Mouse (Mus musculus) heart, adult 2 months (tissue): Measurements from ENCODE around the gene Slc39a13. TPM values are rescaled to one million over a fixed set of nuclear protein-coding genes. Genes with fewer than 3 reads are reported as not detected.

Experiments used
- DNase-seq, 2 experiments: peaks; one replicate each; pipeline ENCODE4 v3.0.0; 2021
- H3K27ac ChIP-seq: fragments of 200-600 bp; 2 replicates; pipeline ENCODE4 v1.8.1; 2022
- H3K27me3 ChIP-seq: fragments of 200-500 bp; 2 replicates; pipeline ENCODE4 v1.6.1; 2012; ENCODE audit warnings: mild to moderate bottlenecking, low read length, inconsistent platforms, mixed read lengths; ENCODE audit not compliant: control insufficient read depth, insufficient read depth
- H3K36me3 ChIP-seq: fragments of 200-500 bp; 2 replicates; pipeline ENCODE4 v1.6.1; 2012; ENCODE audit warnings: low read length, inconsistent platforms; ENCODE audit not compliant: control insufficient read depth, insufficient read depth
- H3K4me1 ChIP-seq: fragments of 200-500 bp; 2 replicates; pipeline ENCODE4 v1.6.1; 2011; ENCODE audit warnings: low read length; ENCODE audit not compliant: control insufficient read depth, insufficient read depth
- H3K4me3 ChIP-seq: fragments of 200-600 bp; 2 replicates; pipeline ENCODE4 v1.8.1; 2022
- H3K79me2 ChIP-seq: fragments of 200-500 bp; replicated peaks from 2 replicates; pipeline ENCODE4 v1.6.1; 2012; ENCODE audit warnings: mild to moderate bottlenecking, inconsistent platforms, low read length, moderate library complexity, mixed read lengths; ENCODE audit not compliant: control insufficient read depth, insufficient read depth
- H3K9ac ChIP-seq: fragments of 200-500 bp; 2 replicates; pipeline ENCODE4 v1.6.1; 2012; ENCODE audit warnings: low read depth, mild to moderate bottlenecking, control low read depth, inconsistent platforms, low read length, mixed read lengths
- CTCF ChIP-seq: fragments of 200-600 bp; IDR thresholded peaks from 2 replicates; pipeline ENCODE4 v1.8.1; 2022; ENCODE audit warnings: antibody characterized with exemption, mild to moderate bottlenecking, moderate library complexity
- EP300 ChIP-seq: fragments of 200-500 bp; IDR thresholded peaks from 2 replicates; pipeline ENCODE4 v1.6.1; 2011; ENCODE audit warnings: low read depth, low read length, control low read depth; ENCODE audit not compliant: insufficient read depth
- POLR2A ChIP-seq: fragments of 200-500 bp; IDR thresholded peaks from 2 replicates; pipeline ENCODE4 v1.6.1; 2011; ENCODE audit warnings: mild to moderate bottlenecking, low read depth, low read length, control low read depth; ENCODE audit not compliant: insufficient read depth
- WGBS: fragments of 180-500 bp; shearing (Covaris S2); methylation state at CpG from one replicate; pipeline ENCODE4 v1.1.7; 2018; 5-methylcytosine and 5-hydroxymethylcytosine counted together
- intact Hi-C: fragments of 180-260 bp; cut with DNase I; formaldehyde crosslinking; loops from one replicate; pipeline ENCODE4 v1.15.1; 2025
- polyA plus RNA-seq: library from polyadenylated mRNA; depleted of rRNA; stranded (reverse); fragments of >200 nt; gene quantifications from 2 replicates; pipeline ENCODE4 v1.2.3, GENCODE M21; 2012
- total RNA-seq, 2 experiments: library from RNA; stranded (reverse); gene quantifications; 2 replicates each; pipeline ENCODE4 v1.2.3; 2021

Gene Slc39a13
- total and polyA plus RNA-seq, 3 experiments = 21.1 to 57.3 (median 22.3) TPM

DNA sequence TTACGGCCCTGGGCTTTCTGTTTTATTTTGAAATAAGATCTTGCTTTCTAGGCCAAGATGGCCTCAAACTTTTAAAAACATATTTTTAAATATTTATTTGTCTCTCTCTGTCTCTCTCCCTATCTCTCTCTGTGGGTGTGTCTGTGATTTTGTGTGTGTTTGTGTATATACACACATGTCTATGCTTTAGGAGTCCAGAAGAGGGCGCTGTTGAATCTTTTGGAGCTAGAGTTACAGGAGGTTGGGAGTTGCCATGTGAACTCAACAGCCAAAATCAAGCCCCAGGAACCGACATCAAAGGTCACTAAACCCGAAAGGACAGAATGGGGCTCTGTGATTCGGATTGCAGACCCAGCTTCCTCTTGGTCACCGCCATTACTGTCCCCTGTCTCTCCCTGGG lies 40.2 kb upstream of the Slc39a13 start:
- DNase-seq = no peak
- WGBS = 81% methylated on average over 6 of the region's 6 CpGs

DNA sequence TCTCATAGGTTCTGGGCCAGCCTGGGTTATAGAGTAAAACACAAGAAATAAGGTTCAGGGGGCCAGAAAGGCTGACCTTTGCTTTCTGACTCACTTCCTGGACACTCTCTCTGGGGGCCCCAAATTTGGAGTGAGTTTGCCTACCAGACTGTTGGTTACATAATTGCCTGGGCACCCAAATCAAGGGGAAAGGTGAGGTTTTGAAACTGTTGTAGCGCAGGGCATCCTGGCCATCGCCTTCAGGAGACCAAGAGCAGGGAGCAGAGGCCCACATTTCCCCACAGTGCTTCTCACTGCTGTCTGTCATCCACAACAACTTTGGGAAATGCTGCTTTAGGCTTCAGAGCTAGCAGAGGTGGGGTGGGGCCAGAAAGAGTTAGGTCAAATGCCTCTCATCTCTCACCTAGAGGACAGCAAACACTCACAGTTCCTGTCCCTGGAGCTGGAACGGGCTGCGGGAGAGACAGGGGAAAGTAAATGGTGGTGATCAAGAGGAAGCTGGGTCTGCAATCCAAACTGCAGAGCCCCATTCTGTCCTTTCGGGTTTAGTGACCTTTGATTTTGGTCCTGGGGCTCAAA lies 39.7 kb upstream of the Slc39a13 start:
- H3K4me3 ChIP-seq = no peak overlapping the region
- H3K36me3 ChIP-seq = no peaks in the 10 kb centered on the region
- no peaks in the 10 kb centered on the region; the same call in 1 of the 2 replicates for H3K4me1 ChIP-seq
- no peaks in the 10 kb centered on the region; the same call in 1 of the 2 replicates for H3K27me3 ChIP-seq
- intact Hi-C loops = no loop called here
- no peak for DNase-seq
- no peak overlapping the region for H3K9ac ChIP-seq
- 92% methylated on average over 5 of the region's 5 CpGs for WGBS
- no peak overlapping the region for H3K27ac ChIP-seq
- TF ChIP-seq POLR2A (no peak), CTCF (no peak), EP300 (no peak)
- H3K79me2 ChIP-seq = no peaks in the 10 kb centered on the region

More for the DNA sequence above, 40.2 kb upstream of the Slc39a13 start:
- TF ChIP-seq EP300 (no peak), CTCF (no peak), POLR2A (no peak)
- H3K4me3 ChIP-seq = no peak overlapping the region
- no peaks in the 10 kb centered on the region; the same call in 1 of the 2 replicates for H3K27me3 ChIP-seq
- no peak overlapping the region for H3K9ac ChIP-seq
- H3K27ac ChIP-seq = no peak overlapping the region
- intact Hi-C loops = no loop called here
- H3K79me2 ChIP-seq = no peaks in the 10 kb centered on the region
- no peaks in the 10 kb centered on the region; the same call in 1 of the 2 replicates for H3K4me1 ChIP-seq
- H3K36me3 ChIP-seq = no peaks in the 10 kb centered on the region

DNA sequence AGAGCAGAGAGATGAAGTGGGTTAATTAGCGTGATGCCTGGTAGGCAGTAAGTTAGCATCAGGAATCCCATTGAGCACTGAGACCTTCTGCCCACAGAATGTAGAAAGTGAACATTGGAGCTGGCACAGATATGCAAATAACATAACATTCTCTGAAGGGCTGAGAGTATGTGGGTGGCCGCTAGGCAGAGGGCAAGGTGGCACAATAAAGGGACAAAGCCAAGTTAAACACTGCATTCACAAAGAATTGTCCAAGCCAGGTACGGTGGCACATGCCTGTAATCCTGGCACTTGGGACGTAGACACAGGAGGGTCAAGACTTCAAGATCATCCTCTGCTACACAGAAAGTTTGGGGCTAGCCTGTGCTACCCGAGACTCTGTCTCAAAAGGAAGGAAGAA lies 39.0 kb upstream of the Slc39a13 start:
- Histone ChIP-seq H3K79me2 (no peaks in the 10 kb centered on the region), H3K4me1 (no peaks in the 10 kb centered on the region), H3K27me3 (no peaks in the 10 kb centered on the region; the same call in 1 of the 2 replicates), H3K4me3 (no peak overlapping the region), H3K36me3 (no peaks in the 10 kb centered on the region), H3K9ac (no peak overlapping the region), H3K27ac (no peak overlapping the region)
- intact Hi-C loops = no loop called here
- DNase-seq = no peak
- WGBS = 76% methylated on average over 5 of the region's 5 CpGs
- no peak for TF ChIP-seq CTCF
- TF ChIP-seq EP300 = no peak
- TF ChIP-seq POLR2A = no peak

DNA sequence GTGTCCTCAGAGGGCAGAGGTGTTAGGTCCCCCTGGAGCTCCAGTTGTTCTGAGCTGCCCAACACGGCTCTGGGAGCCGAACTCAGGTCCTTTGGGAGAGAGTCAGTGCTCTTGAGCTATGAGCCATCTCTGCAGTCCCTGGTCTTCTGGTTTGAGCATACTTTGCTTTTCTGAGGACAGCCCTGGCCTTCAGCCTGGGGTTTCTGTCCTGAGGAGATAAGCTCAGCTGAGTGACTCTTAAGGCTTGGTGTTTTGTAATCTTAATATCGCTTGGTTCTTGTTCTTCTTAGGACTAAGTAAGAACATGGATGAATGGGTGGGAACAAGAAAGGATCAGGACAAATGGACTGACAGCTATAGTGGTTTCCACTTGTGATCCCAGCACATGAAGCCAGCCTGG lies 37.9 kb upstream of the Slc39a13 start:
- Histone ChIP-seq H3K9ac (no peak overlapping the region), H3K27ac (no peak overlapping the region), H3K4me3 (no peak overlapping the region), H3K4me1 (no peaks in the 10 kb centered on the region), H3K36me3 (no peaks in the 10 kb centered on the region), H3K27me3 (no peaks in the 10 kb centered on the region; the same call in 1 of the 2 replicates), H3K79me2 (no peaks in the 10 kb centered on the region)
- TF ChIP-seq POLR2A (no peak), EP300 (no peak), CTCF (no peak)
- intact Hi-C loops = no loop called here
- DNase-seq = no peak
- WGBS = 66% methylated on average over 3 of the region's 3 CpGs

DNA sequence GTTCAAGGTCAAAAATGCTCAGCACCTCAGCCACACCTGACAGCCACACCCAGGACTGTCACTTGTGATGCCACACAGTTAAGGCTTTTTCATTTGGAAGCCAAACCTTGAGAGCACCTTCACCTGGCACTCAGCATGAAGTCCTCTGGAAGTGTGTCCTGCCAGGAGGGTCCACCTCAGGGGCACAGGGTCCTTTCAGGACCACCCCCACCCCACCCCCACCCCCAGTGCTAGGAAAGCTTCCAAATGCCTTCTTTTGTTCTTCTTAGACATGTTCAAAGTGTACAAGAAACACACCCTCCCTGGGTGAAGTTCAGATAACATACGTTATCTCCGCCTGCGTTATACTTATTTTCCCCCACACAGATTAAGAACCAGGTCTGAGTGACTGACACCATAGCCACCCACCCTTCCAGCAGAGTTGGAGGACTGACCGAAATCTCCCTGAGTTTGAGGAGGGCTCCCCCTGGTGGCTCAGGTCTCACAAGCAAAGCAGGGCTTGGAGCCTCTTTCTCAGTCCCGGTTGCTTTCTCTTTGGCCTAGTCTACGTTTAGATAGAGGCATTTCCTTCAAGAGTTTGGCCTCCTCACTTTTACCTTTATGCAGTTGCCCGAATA lies 31.0 kb upstream of the Slc39a13 start:
- no peak overlapping the region for H3K9ac ChIP-seq
- H3K4me3 ChIP-seq = no peak overlapping the region
- H3K27me3 ChIP-seq = no peaks in the 10 kb centered on the region; the same call in 1 of the 2 replicates
- H3K36me3 ChIP-seq = no peaks in the 10 kb centered on the region
- no peak overlapping the region for H3K27ac ChIP-seq
- TF ChIP-seq EP300 = peak; percentile 85
- TF ChIP-seq POLR2A = no peak
- TF ChIP-seq CTCF = peak; percentile 94
- 2% methylated on average over 7 of the region's 7 CpGs for WGBS
- intact Hi-C loops = loop anchor here (1.0 to 5.0 kb wide), 4 partner anchors 31 to 235 kb away; partner anchors contain the start of genes Celf1 and Slc39a13
- H3K79me2 ChIP-seq = no peaks in the 10 kb centered on the region
- H3K4me1 ChIP-seq = no peaks in the 10 kb centered on the region
- peak; percentile 85 to 91 for DNase-seq

DNA sequence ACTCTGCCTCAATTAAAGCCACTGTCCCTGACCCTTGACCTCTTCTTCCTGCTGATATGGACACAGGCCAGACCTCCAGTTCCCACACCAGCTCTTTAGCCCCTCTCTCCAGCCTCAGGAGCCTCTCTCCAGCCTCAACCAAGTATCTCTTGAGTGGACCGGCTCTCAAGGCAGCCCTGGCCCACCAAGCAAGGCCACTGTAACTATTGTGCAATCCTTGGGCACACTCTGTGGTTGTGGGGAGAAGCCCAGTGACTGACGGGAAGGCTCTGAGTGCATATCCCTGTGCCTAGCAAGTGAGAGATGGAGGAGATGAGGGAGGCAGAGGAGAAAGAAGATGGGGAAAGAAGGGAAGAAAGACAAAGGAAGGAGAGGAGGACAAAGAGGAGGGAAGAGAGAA lies 27.9 kb upstream of the Slc39a13 start:
- intact Hi-C loops = no loop called here
- H3K36me3 ChIP-seq = no peaks in the 10 kb centered on the region
- H3K4me1 ChIP-seq = no peaks in the 10 kb centered on the region
- no peak overlapping the region for H3K27ac ChIP-seq
- H3K79me2 ChIP-seq = no peaks in the 10 kb centered on the region
- DNase-seq = peak in 1 of 2 experiments; percentile 48
- no peaks in the 10 kb centered on the region for H3K27me3 ChIP-seq
- H3K4me3 ChIP-seq = no peak overlapping the region
- no peak overlapping the region for H3K9ac ChIP-seq
- TF ChIP-seq EP300 (no peak), CTCF (no peak), POLR2A (no peak)
- 74% methylated on average over 2 of the region's 2 CpGs for WGBS
